Mouse (Mus musculus) cortical plate, adult 2 months (tissue): ENCODE results near the gene Apbb2. TPM values are rescaled to one million over a fixed set of nuclear protein-coding genes. Genes with fewer than 3 reads are reported as not detected.

ENCODE experiments used
- H3K27ac ChIP-seq: fragments of 200-500 bp; 2 replicates; pipeline ENCODE4 v1.5.1; 2012; ENCODE audit warnings: low read length, control low read depth, inconsistent platforms; ENCODE audit not compliant: insufficient read depth
- H3K4me1 ChIP-seq: fragments of 200-500 bp; 2 replicates; pipeline ENCODE4 v1.6.1; 2011; ENCODE audit warnings: low read length; ENCODE audit not compliant: control insufficient read depth, insufficient read depth
- H3K4me3 ChIP-seq: fragments of 200-500 bp; 2 replicates; pipeline ENCODE4 v1.5.1; 2011; ENCODE audit warnings: mild to moderate bottlenecking, low read length, control low read depth; ENCODE audit not compliant: insufficient read depth
- CTCF ChIP-seq: fragments of 200-500 bp; IDR thresholded peaks from 2 replicates; pipeline ENCODE4 v1.5.1; 2011; ENCODE audit warnings: mild to moderate bottlenecking, control low read depth, low read length; ENCODE audit not compliant: insufficient read depth; ENCODE audit errors: extremely low read depth
- POLR2A ChIP-seq: fragments of 200-500 bp; IDR thresholded peaks from 2 replicates; pipeline ENCODE4 v1.6.1; 2011; ENCODE audit warnings: mild to moderate bottlenecking, low read length, control low read depth; ENCODE audit not compliant: insufficient read depth; ENCODE audit errors: extremely low read depth
- polyA plus RNA-seq: library from polyadenylated mRNA; depleted of rRNA; stranded (reverse); fragments of >200 nt; gene quantifications from 2 replicates; pipeline ENCODE4 v1.2.3, GENCODE M21; 2012

The Apbb2 gene
- polyA plus RNA-seq, 1 experiment = 28.8 TPM

- no peak overlapping the region for H3K27ac ChIP-seq
- no peak overlapping the region for H3K4me3 ChIP-seq
- peaks cover 3% of the 10 kb centered on the region; the same call in 1 of the 2 replicates for H3K4me1 ChIP-seq
- TF ChIP-seq CTCF (no peak), POLR2A (no peak)
Measured at GRCm38 (mm10) chr5:66543761-66544160, 74.8 kb downstream of the Apbb2 start.

DNA sequence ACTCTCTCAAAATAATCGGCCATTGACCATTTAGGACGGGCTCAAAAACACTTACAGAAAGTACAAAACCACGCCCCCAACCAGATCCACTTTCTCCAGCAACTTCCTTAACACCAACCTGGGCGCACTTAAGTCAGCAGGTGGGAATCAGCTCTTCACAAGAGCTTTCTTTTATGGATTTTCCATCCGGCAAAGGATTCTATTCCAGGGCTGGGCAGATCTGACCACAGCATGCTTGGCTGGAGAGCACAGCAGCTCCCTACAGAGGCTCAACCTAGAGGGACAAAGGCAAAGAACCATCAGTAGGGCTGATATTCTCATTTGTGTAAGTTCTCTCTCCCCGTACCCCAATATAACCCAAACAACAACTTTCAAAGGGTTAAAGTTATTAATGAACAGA is 75.2 kb downstream of the Apbb2 start:
- TF ChIP-seq POLR2A (no peak), CTCF (no peak)
- H3K27ac ChIP-seq = no peak overlapping the region
- peaks cover 3% of the 10 kb centered on the region; the same call in 1 of the 2 replicates for H3K4me1 ChIP-seq
- no peak overlapping the region for H3K4me3 ChIP-seq

- H3K4me3 ChIP-seq = no peak overlapping the region
- H3K27ac ChIP-seq = no peak overlapping the region
- H3K4me1 ChIP-seq = peaks cover 3% of the 10 kb centered on the region; the same call in 1 of the 2 replicates
- no peak for TF ChIP-seq POLR2A
- TF ChIP-seq CTCF = no peak
Measured at GRCm38 (mm10) chr5:66542521-66542920, 76.1 kb downstream of the Apbb2 start.

- Histone ChIP-seq H3K27ac (no peak overlapping the region), H3K4me3 (no peak overlapping the region), H3K4me1 (peaks cover 5% of the 10 kb centered on the region; the same call in 1 of the 2 replicates)
- TF ChIP-seq POLR2A (no peak), CTCF (no peak)
Measured at GRCm38 (mm10) chr5:66541385-66541784, 77.2 kb downstream of the Apbb2 start.

DNA sequence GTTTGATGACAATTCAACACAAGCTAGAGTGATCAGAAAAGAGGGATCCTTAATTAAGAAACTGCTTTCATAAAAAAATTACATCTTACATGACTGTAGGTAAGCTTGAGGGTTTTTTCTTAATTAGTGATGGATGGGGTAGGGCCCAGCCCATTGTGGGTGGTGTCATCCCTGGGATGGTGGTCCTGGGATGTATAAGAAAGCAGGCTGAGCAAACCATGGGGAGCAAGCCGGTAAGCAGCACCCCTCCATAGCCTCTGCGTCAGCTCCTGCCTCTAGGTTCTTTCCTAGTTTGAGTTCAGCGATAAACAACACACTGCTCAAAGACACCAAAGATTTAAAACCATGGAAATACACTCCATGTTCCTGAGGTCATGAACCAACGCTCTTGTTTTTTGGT is 78.3 kb downstream of the Apbb2 start:
- H3K4me3 ChIP-seq = no peak overlapping the region
- TF ChIP-seq POLR2A (no peak), CTCF (no peak)
- no peak overlapping the region for H3K27ac ChIP-seq
- H3K4me1 ChIP-seq = peaks cover 4% of the 10 kb centered on the region; the same call in 1 of the 2 replicates

- no peak for TF ChIP-seq CTCF
- TF ChIP-seq POLR2A = no peak
- peaks cover 6% of the 10 kb centered on the region for H3K4me1 ChIP-seq
- no peak overlapping the region for H3K27ac ChIP-seq
- no peak overlapping the region for H3K4me3 ChIP-seq
Measured at GRCm38 (mm10) chr5:66537811-66538210, 80.8 kb downstream of the Apbb2 start.

DNA sequence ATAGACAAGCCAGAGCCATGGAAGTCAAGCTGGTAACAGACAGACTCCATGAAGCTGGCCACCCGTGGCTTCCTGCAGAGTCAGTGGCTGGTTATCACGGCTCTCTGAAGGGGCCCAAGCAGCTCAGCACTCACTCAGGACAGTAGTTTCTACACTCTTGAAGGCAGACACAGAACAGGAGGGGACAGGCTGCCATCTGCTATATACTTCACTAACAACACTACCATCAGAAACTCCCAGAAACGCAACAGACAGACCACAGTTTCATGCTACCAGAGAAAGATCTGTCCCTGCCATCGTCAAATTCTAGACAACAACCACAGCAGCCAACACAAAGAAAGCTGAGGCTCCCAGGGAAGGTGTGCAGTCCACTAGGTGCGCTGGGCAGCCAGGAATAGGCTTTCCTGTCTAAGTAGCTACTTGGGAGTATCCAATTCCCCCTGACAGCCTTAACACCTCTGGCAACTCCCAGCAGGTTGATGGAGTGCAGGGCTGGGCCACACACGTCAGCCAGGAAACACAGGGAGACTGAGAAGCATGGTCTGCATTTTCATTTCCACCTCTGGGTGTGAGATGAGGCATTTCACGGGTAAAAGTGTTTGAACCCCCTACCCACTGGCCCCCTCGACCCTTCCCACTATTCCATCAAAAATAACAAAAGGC is 81.8 kb downstream of the Apbb2 start:
- TF ChIP-seq CTCF (no peak), POLR2A (no peak)
- peaks cover 10% of the 10 kb centered on the region for H3K4me1 ChIP-seq
- H3K4me3 ChIP-seq = no peak overlapping the region
- no peak overlapping the region for H3K27ac ChIP-seq

DNA sequence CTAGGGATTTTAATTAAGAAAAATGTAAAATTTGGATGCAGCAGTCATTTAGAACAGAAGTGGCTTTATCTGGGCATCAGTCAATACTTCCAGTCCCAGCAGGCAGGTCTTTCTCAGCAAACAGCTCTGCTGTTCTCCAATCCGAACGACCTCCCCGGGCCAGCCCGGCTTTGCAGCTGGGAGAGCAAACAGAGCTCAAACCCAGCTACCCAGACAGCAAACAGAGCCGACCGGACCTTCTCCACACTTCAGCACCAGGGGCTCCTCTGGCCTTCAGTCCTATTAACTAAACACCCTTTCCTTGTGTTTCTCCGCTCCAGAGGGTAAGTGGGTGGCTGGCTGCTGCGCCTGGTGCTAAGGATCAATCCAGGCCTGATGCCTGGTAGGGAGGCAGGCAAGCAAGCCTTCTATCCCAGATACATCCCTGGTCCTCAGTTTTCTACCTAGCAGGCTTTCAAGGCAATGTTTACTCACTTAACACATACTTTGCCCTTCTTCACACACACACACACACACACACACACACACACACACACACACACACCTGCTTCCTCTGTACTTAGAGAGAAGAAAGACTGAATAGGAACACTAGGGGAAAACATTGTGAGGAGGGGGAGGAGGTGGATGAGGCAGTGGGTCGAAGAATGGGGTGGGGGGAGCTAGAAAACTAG is 82.9 kb downstream of the Apbb2 start:
- Histone ChIP-seq H3K4me3 (no peak overlapping the region), H3K27ac (no peak overlapping the region), H3K4me1 (peaks cover 10% of the 10 kb centered on the region)
- TF ChIP-seq POLR2A (no peak), CTCF (no peak)

- TF ChIP-seq POLR2A (no peak), CTCF (no peak)
Measured at GRCm38 (mm10) chr5:66533711-66534425, 84.7 kb downstream of the Apbb2 start.

DNA sequence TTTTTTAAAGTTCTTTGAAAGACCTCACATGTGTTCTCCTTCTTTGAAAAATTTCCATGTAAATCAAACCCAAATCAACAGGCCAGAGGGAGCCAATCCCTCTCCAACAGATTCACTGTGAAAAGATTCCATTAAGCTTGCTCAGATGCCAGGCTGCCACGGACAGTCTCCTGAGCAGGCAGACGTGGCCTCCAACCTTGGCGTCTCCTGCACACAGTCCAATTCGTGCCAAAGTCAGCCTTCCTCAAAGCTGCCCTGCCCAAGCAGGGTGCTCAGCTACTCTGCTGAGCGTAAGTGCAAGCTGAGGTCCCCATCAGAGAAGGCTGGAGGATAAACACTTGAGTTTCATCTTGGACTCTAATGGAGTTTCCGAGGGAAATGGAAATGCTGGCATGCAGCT is 85.8 kb downstream of the Apbb2 start:
- Histone ChIP-seq H3K4me3 (no peak overlapping the region), H3K27ac (no peak overlapping the region), H3K4me1 (peaks cover 10% of the 10 kb centered on the region)
- TF ChIP-seq CTCF = no peak
- no peak for TF ChIP-seq POLR2A

More at GRCm38 (mm10) chr5:66533711-66534425, 84.7 kb downstream of the Apbb2 start:
- peaks cover 10% of the 10 kb centered on the region for H3K4me1 ChIP-seq
- H3K4me3 ChIP-seq = no peak overlapping the region
- no peak overlapping the region for H3K27ac ChIP-seq
